Mouse (Mus musculus) T-helper 17 cell (primary cell): ENCODE data around the gene Fcer1a.
"Not testable (repeated sequence)": the region's sequence is repeated elsewhere in the genome, so short reads cannot be mapped to it uniquely, and the experiment has no call there.

ENCODE experiments used
- in situ Hi-C, 2 experiments: fragments of 300-600 bp; cut with MboI, MseI; formaldehyde crosslinking; loops; 1 replicate in 1 of 2; 2 replicates in 1 of 2; pipeline ENCODE4 v1.15.1; 2025; ENCODE audit warnings: high pct_unique_total_duplicates in 2 of 2

The Fcer1a gene

GRCm38 (mm10) chr1:173227081-173227480 lies at the start of gene Fcer1a:
Gene Fcer1a (minus strand): TSS chr1:173227214.
- in situ Hi-C loops: no loop called here

DNA sequence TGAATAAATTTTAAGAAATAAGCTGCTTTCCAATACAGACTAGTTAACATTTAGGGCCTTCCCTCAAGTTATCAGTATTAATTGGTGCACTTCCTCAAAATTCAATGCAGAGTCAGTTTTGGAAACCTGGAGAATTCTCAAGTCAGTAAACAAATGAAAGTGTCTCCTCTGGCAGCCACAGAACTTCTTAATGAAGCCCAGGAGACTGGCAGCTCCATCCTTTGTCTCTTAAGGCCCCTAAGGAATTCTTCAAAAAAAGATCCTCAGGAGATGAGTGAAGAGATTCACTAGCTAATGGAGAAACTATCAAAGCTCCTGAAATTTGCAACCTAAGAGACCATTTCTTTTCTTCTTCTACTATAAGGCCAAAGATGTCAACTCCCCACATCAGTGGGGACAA lies 38.7 kb upstream of the Fcer1a start, which contains the start of gene Olfr418:
TSS of gene Olfr418 (plus strand) at position 301 of the 400 bp plus-strand sequence.
- in situ Hi-C loops: no loop called here

GRCm38 (mm10) chr1:173249888-173250287 lies 22.9 kb upstream of the Fcer1a start:
- in situ Hi-C loops: no loop called here

GRCm38 (mm10) chr1:173237004-173237403 lies 10.0 kb upstream of the Fcer1a start:
- in situ Hi-C loops: not testable (repeated sequence)

- in situ Hi-C loops: no loop called here
Measured at GRCm38 (mm10) chr1:173216481-173216880, 10.5 kb downstream of the Fcer1a start.

GRCm38 (mm10) chr1:173212092-173212491 lies 14.9 kb downstream of the Fcer1a start, which contains the start of gene Olfr1404:
Gene Olfr1404 (plus strand): TSS chr1:173212392.
- in situ Hi-C loops: no loop called here

DNA sequence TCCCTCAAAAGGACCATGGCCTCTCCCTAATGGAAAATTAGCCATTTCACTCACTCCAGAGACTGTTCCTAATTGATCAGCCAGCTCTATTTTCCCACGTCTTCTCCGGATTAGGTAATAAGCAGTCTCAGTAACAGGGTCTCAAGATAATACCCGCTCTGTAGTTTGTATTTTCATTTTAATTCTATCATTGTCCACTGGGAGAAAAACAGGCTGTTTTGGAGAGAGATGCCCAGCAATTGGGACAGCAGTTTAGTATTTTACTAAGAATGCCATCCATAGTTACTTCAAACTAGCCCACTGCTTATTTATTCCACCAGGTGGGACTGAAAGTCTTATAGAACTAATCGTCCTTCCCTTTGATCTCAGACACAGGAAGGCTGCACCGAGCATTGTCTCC lies 29.5 kb downstream of the Fcer1a start, which contains the start of gene Olfr218:
TSS of gene Olfr218 (plus strand) at position 301 of the 400 bp plus-strand sequence.
- in situ Hi-C loops: no loop called here

DNA sequence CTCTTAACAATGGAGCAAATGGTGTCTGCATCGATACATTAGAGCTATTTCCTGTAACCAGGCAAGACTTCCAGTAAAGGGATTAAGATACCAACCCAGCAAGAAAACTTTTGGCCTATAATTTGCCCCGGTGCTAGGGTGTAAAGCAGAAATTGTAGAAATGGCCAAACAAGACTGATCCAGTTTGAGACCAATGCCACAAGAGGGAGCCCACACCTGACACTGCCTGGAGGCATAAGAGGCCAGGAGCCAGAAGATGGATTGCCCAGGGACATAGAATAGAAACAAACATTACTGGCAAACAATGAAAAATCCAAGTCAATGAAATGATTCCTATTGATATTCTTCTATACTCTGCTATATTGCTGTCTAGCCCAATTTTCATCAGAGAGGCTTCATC lies 30.7 kb downstream of the Fcer1a start:
- in situ Hi-C loops: no loop called here

DNA sequence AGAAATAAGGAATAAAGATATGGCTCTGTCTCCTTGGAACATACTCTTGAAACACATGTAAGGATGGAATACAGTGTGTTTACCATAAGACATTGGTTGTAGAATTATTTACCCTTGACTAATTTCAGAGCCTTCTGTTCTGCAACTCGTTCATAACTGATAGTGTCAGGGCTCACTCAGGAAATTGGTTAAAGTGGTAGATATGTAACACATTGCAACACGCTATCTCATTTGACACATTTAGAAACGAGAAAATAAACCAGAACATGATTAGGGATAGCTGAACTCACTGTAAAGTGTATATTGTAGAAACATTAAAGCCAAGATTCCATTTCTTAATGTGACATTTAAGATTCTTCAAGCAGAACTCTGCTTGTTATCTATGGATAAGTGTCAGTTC lies 35.0 kb downstream of the Fcer1a start:
- in situ Hi-C loops: no loop called here

GRCm38 (mm10) chr1:173190540-173190939 lies 36.5 kb downstream of the Fcer1a start, which contains the start of gene Olfr1406:
Gene Olfr1406 (minus strand): TSS chr1:173190640.
- in situ Hi-C loops: no loop called here

- in situ Hi-C loops: no loop called here
Measured at GRCm38 (mm10) chr1:173174154-173174842, 52.7 kb downstream of the Fcer1a start.
